Mouse (Mus musculus) lung, adult 2 months (tissue): ENCODE results near the gene Fbxl22.

ENCODE experiments used
- CTCF ChIP-seq: fragments of 200-500 bp; IDR thresholded peaks from 2 replicates; pipeline ENCODE4 v1.5.1; 2011; ENCODE audit warnings: mild to moderate bottlenecking, low read length, control low read depth; ENCODE audit not compliant: insufficient read depth
- POLR2A ChIP-seq: fragments of 200-500 bp; IDR thresholded peaks from 2 replicates; pipeline ENCODE4 v1.6.1; 2011; ENCODE audit warnings: low read depth, mild to moderate bottlenecking, control low read depth, low read length, borderline replicate concordance; ENCODE audit errors: extremely low read depth

DNA sequence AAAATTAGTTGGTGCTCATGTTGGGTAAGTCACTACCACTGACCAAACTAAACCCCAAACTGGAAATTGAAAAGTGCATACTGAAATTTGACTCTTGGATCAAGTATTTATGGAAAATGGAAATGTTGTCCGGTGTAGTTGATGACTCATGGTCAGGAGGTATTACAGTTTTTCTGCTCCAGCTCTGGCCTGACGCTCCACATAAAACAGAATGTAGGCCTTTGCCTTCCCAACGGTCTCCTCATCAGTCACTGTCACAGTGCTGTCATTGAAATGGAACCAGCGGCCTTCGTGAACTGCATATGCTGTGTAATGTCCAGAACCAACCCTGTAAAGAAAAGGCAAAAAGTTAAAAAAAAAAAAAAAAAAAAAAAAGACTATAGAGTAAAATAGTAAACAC is 3.9 kb upstream of the Fbxl22 start:
- no peak for TF ChIP-seq CTCF
- no peak for TF ChIP-seq POLR2A
